Mouse (Mus musculus) erythroid progenitor cell, adult 5-6 weeks (primary cell): Measurements from ENCODE around the gene Synm. TPM values are rescaled to one million over a fixed set of nuclear protein-coding genes. Genes with fewer than 3 reads are reported as not detected.

Source experiments
- ATAC-seq: replicated peaks from 2 replicates; pipeline ENCODE4 v1.8.0; 2016; ENCODE audit warnings: moderate number of reproducible peaks, mild to moderate bottlenecking, moderate TSS enrichment, inconsistent platforms; ENCODE audit not compliant: poor library complexity, low FRiP score, severe bottlenecking
- total RNA-seq, 2 experiments: library from RNA; stranded (forward) in 1 of 2; stranded (reverse) in 1 of 2; fragments of 150-400 nt in 1 of 2; fragments of 186-747, 209-891 nt in 1 of 2; gene quantifications; 2 replicates each; pipeline versions ENCODE4 v1.2.3 to v1.2.4; 2015 to 2017; ENCODE audit warnings: low replicate concordance in 2 of 2

Gene Synm
- total RNA-seq, 2 experiments from 2014 or later: 0.42 TPM; not detected in 1

- ATAC-seq: no peak
These were observed 51.4 kb downstream of the Synm start for GRCm38 (mm10) chr7:67708160-67708559.

GRCm38 (mm10) chr7:67701252-67701914 is 58.2 kb downstream of the Synm start:
- ATAC-seq: no peak

GRCm38 (mm10) chr7:67700846-67701245 is 58.7 kb downstream of the Synm start:
- no peak for ATAC-seq

GRCm38 (mm10) chr7:67699301-67699700 is 60.2 kb downstream of the Synm start:
- ATAC-seq: no peak

GRCm38 (mm10) chr7:67697892-67698630 is 61.5 kb downstream of the Synm start:
- no peak for ATAC-seq

- no peak for ATAC-seq
These were observed 63.6 kb downstream of the Synm start for GRCm38 (mm10) chr7:67695906-67696305.

GRCm38 (mm10) chr7:67692791-67693538 is 66.6 kb downstream of the Synm start:
- ATAC-seq: no peak

GRCm38 (mm10) chr7:67692141-67692540 is 67.4 kb downstream of the Synm start:
- ATAC-seq: no peak

GRCm38 (mm10) chr7:67691036-67691435 is 68.5 kb downstream of the Synm start:
- ATAC-seq: no peak

GRCm38 (mm10) chr7:67689793-67690192 is 69.7 kb downstream of the Synm start:
- no peak for ATAC-seq

- no peak for ATAC-seq
These were observed 71.3 kb downstream of the Synm start for GRCm38 (mm10) chr7:67688281-67688680.

GRCm38 (mm10) chr7:67686545-67686944 is 73.0 kb downstream of the Synm start:
- ATAC-seq: no peak

- no peak for ATAC-seq
These were observed 76.5 kb downstream of the Synm start for GRCm38 (mm10) chr7:67683006-67683405.

- ATAC-seq: no peak
These were observed 78.5 kb downstream of the Synm start for GRCm38 (mm10) chr7:67681078-67681477.

Other genes starting within 250 kb of the Synm start
- gene Lrrc28, start 114.5 kb downstream of the Synm start, total RNA-seq (2015; ENCODE audit: low replicate concordance): 11.2 and 13.4 TPM in 2 replicates
- gene Lrrc28, start 114.5 kb downstream of the Synm start, total RNA-seq (2017; ENCODE audit: low replicate concordance): 7.3 and 9.6 TPM in 2 replicates
- 14.1 TPM in 1 of 2 replicates, not detected in the other for gene Ttc23, start 112.3 kb downstream of the Synm start, total RNA-seq (2015; ENCODE audit: low replicate concordance)
- gene Ttc23, start 112.3 kb downstream of the Synm start, total RNA-seq (2017; ENCODE audit: low replicate concordance): 0.77 TPM in 1 of 2 replicates, not detected in the other
- 17.3 and 28.1 TPM in 2 replicates for gene Igf1r, start 193.1 kb upstream of the Synm start, total RNA-seq (2015; ENCODE audit: low replicate concordance)
- gene Igf1r, start 193.1 kb upstream of the Synm start, total RNA-seq (2017; ENCODE audit: low replicate concordance): 16.8 and 18.1 TPM in 2 replicates